8 mouse cellular contexts compared by ENCODE assay signal in genomic region chr19:21780663-21781062, GRCm38 (mm10). TPM values are rescaled to one million over a fixed set of nuclear protein-coding genes. Genes with fewer than 3 reads are reported as not detected.
A peak's percentile ranks its signal among the peaks of the same experiment; 100 is the strongest.
DNase-seq lines count a peak whose midpoint lies in the region; ATAC-seq and TF ChIP-seq lines count a peak whose summit lies in the region.

No protein-coding gene starts in this region.

- peak overlapping the region; percentile 95 for H3K4me3 ChIP-seq in heart, embryonic 10.5 days
- H3K4me3 ChIP-seq in forebrain, embryonic 15.5 days: peak overlapping the region; percentile 74
- no peak overlapping the region for H3K4me3 ChIP-seq in limb, embryonic 11.5 days (ENCODE audit: low read depth, low read length)
- H3K4me3 ChIP-seq in myocyte: peak overlapping the region; percentile 97

- H3K4me2 ChIP-seq in forebrain, embryonic 15.5 days (replicated peaks): peak overlapping the region; percentile 77
- H3K4me2 ChIP-seq in limb, embryonic 11.5 days (ENCODE audit: low read depth, severe bottlenecking): peak overlapping the region; percentile 5; the same call in 1 of the 2 replicates
- peak overlapping the region; percentile 98 for H3K4me2 ChIP-seq in myocyte (ENCODE audit: low read depth)

- no peaks in the 10 kb centered on the region for H3K27me3 ChIP-seq in heart, embryonic 10.5 days (ENCODE audit: insufficient read depth, poor library complexity, severe bottlenecking)
- H3K27me3 ChIP-seq in forebrain, embryonic 15.5 days: no peaks in the 10 kb centered on the region
- no peaks in the 10 kb centered on the region for H3K27me3 ChIP-seq in limb, embryonic 11.5 days (ENCODE audit: control insufficient read depth, insufficient read depth, low read length)
- no peaks in the 10 kb centered on the region for H3K27me3 ChIP-seq in myocyte (ENCODE audit: control insufficient read depth, insufficient read depth, insufficient read length)

- WGBS in heart, embryonic 10.5 days: 35% methylated on average over 8 of the region's 8 CpGs
- 13% methylated on average over 8 of the region's 8 CpGs for WGBS in forebrain, embryonic 15.5 days
- WGBS in limb, embryonic 11.5 days: 62% methylated on average over 8 of the region's 8 CpGs

- intact Hi-C loops in heart, postnatal 25 days (cut with DNase I): no loop called here

- H3K9ac ChIP-seq in forebrain, embryonic 15.5 days (replicated peaks): peak overlapping the region; percentile 81
- no peak overlapping the region for H3K9ac ChIP-seq in limb, embryonic 11.5 days (ENCODE audit: low read length)

- H3ac ChIP-seq in myocyte (ENCODE audit: control insufficient read depth, insufficient read length): no peak overlapping the region

- H3K27ac ChIP-seq in heart, embryonic 10.5 days: no peak overlapping the region
- H3K27ac ChIP-seq in forebrain, embryonic 15.5 days (replicated peaks): peak overlapping the region; percentile 86
- H3K27ac ChIP-seq in limb, embryonic 11.5 days (replicated peaks; ENCODE audit: low read depth, low read length): no peak overlapping the region

- 0 out of 2 replicates have a peak, but pooled peaks cover 4% of the 10 kb centered on the region for H3K36me3 ChIP-seq in heart, embryonic 10.5 days
- no peaks in the 10 kb centered on the region for H3K36me3 ChIP-seq in forebrain, embryonic 15.5 days
- no peaks in the 10 kb centered on the region for H3K36me3 ChIP-seq in limb, embryonic 11.5 days (ENCODE audit: control insufficient read depth, insufficient read depth, low read length)
- H3K36me3 ChIP-seq in myocyte (ENCODE audit: control insufficient read depth, insufficient read depth): peaks cover 6% of the 10 kb centered on the region

- TF ChIP-seq POLR2A in myocyte (IDR thresholded peaks at IDR 0.05; ENCODE audit: insufficient read length, low read depth): no peak

- no peak for DNase-seq in heart, embryonic 10.5 days (ENCODE audit: low spot score)
- no peak for DNase-seq in heart, postnatal 25 days (ENCODE audit: low spot score)
- no peak for DNase-seq in limb, embryonic 11.5 days (ENCODE audit: low spot score)
- no peak for DNase-seq in thymus, postnatal 4 days
- no peak for DNase-seq in right cerebral cortex, postnatal 14 days
- DNase-seq in yolk sac, embryonic 10.5 days (ENCODE audit: low spot score): no peak

- peaks cover 64% of the 10 kb centered on the region for H3K4me1 ChIP-seq in heart, embryonic 10.5 days
- peaks cover 75% of the 10 kb centered on the region for H3K4me1 ChIP-seq in forebrain, embryonic 15.5 days
- peaks cover 44% of the 10 kb centered on the region for H3K4me1 ChIP-seq in limb, embryonic 11.5 days (ENCODE audit: control insufficient read depth, insufficient read depth, low read length)

- no peaks in the 10 kb centered on the region for H3K9me3 ChIP-seq in heart, embryonic 10.5 days
- H3K9me3 ChIP-seq in forebrain, embryonic 15.5 days: no peaks in the 10 kb centered on the region
- no peaks in the 10 kb centered on the region for H3K9me3 ChIP-seq in limb, embryonic 11.5 days (ENCODE audit: control insufficient read depth, low read length)

- peaks cover 69% of the 10 kb centered on the region for H3K79me2 ChIP-seq in myocyte (ENCODE audit: control insufficient read depth, insufficient read depth)

- ATAC-seq in forebrain, embryonic 15.5 days (replicated peaks): no peak
- no peak for ATAC-seq in limb, embryonic 11.5 days (ENCODE audit: insufficient number of reproducible peaks, low FRiP score, low TSS enrichment, low read depth)

TF ChIP-seq in myocyte, 11 proteins besides CTCF, POLR2A, EP300 and RAD21:
- TF ChIP-seq MAX (IDR thresholded peaks at IDR 0.05; ENCODE audit: low read depth) (no peak), TCF12 (IDR thresholded peaks at IDR 0.05; ENCODE audit: insufficient read depth, poor library complexity, severe bottlenecking) (no peak), SRF (IDR thresholded peaks at IDR 0.05; ENCODE audit: control insufficient read depth, insufficient read length, low read depth) (no peak), REST (IDR thresholded peaks at IDR 0.05; ENCODE audit: insufficient read depth, insufficient read length) (no peak), TCF3 (IDR thresholded peaks at IDR 0.05; ENCODE audit: insufficient read length, low read depth) (no peak), E2F4 (IDR thresholded peaks at IDR 0.05; ENCODE audit: insufficient read depth) (no peak), POLR2AphosphoS2 (IDR thresholded peaks at IDR 0.05; ENCODE audit: insufficient read length, low read depth) (no peak), MYOD1 (IDR thresholded peaks at IDR 0.05; ENCODE audit: control insufficient read depth in 1 of 3, insufficient read length in 2 of 3, low read depth in 2 of 3) (peak in 1 of 3 experiments; percentile 54), USF1 (IDR thresholded peaks at IDR 0.05; ENCODE audit: low read depth) (no peak), CEBPB (IDR thresholded peaks at IDR 0.05; ENCODE audit: insufficient read depth, poor library complexity, severe bottlenecking) (no peak), MYOG (IDR thresholded peaks at IDR 0.05; ENCODE audit: control insufficient read depth in 1 of 3, insufficient read depth in 1 of 3, insufficient read length in 2 of 3, low read depth in 2 of 3) (peak in 1 of 3 experiments; percentile 67)

RNA-seq across cellular contexts. Expression of gene Cemip2, which starts 2.5 kb away (rescaled TPM):
- polyA plus RNA-seq in heart, embryonic 10.5 days (2016; fragmentation: Nextera tagmentation; extraction: Ambion mirVana): 63.1 and 110 TPM in 2 replicates
- total RNA-seq in heart, postnatal 25 days (2021): 10 to 100 TPM; 13.7 to 14.1 TPM
- polyA plus RNA-seq in forebrain, embryonic 15.5 days (2015; fragmentation: Nextera tagmentation; extraction: Ambion mirVana): 39.3 and 43.0 TPM in 2 replicates
- polyA plus RNA-seq in limb, embryonic 11.5 days (2014; fragmentation: Nextera tagmentation; extraction: Ambion mirVana): 52.1 and 54.6 TPM in 2 replicates
- 14.5 TPM for polyA plus RNA-seq in myocyte (2012; fragmentation: generic; extraction: Trizol)

Comparison
In these comparisons a context has a peak if more than half of its experiments do, and no peak if none do; other contexts are left out.
1. H3K4me2 ChIP-seq: peak in every context shown above with its lines; median percentile 98 in myocyte; 77 in forebrain, embryonic 15.5 days; 5 in limb, embryonic 11.5 days.